Comparison of ENCODE assay signal across 21 mouse cellular contexts in the genomic region with DNA sequence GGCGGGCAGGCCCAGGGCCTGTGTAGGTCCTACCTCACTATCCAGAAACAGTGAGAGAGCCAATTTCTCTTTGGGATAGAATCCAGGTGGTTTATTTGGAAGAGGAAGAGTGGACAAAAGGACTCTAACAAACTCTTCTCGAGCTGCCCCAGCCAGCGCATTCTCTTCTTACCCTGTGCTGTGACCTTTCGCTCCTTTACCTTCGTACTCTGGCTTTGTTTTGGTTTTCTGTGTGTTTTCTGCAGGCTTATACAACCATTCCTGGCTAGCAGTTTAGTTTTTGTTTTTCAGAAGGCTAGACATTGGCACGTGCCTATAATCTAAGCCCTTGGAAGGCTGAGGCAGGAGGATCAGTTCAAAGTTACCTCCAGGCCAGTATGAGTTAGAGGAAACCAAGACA. TPM values are rescaled to one million over a fixed set of nuclear protein-coding genes. Genes with fewer than 3 reads are reported as not detected.
A peak's percentile ranks its signal among the peaks of the same experiment; 100 is the strongest.
DNase-seq lines count a peak whose midpoint lies in the region; ATAC-seq and TF ChIP-seq lines count a peak whose summit lies in the region.
"Had no signal": no experiment of that assay in that cellular context is flagged by ENCODE, and none has a peak within 500 bp of the region (broad histone marks: within the 10 kb centered on the region; RNA-seq: fewer than 3 reads in every experiment).

No protein-coding gene starts in this region.

- H3K36me3 ChIP-seq in kidney, embryonic 14.5 days (ENCODE audit: control insufficient read depth, insufficient read depth, low read length) = no peaks in the 10 kb centered on the region
- H3K36me3 ChIP-seq in kidney, embryonic 15.5 days = no peaks in the 10 kb centered on the region
- no peaks in the 10 kb centered on the region for H3K36me3 ChIP-seq in liver, adult 2 months (ENCODE audit: control insufficient read depth, insufficient read depth, low read length)
- H3K36me3 ChIP-seq in liver, embryonic 12.5 days = no peaks in the 10 kb centered on the region
- H3K36me3 ChIP-seq in forebrain, embryonic 15.5 days = no peaks in the 10 kb centered on the region
- H3K36me3 ChIP-seq: forebrain, embryonic 10.5 days had no signal

- H3K27me3 ChIP-seq in kidney, embryonic 14.5 days (ENCODE audit: control insufficient read depth, insufficient read depth, low read length) = no peaks in the 10 kb centered on the region
- H3K27me3 ChIP-seq in kidney, embryonic 15.5 days = no peaks in the 10 kb centered on the region
- H3K27me3 ChIP-seq in liver, adult 2 months (ENCODE audit: control insufficient read depth, insufficient read depth, low read length) = no peaks in the 10 kb centered on the region
- H3K27me3 ChIP-seq in liver, embryonic 12.5 days (replicated peaks) = peaks cover 9% of the 10 kb centered on the region
- H3K27me3 ChIP-seq in forebrain, embryonic 15.5 days = no peaks in the 10 kb centered on the region
- H3K27me3 ChIP-seq: forebrain, embryonic 13.5 days; hindbrain, embryonic 12.5 days had no signal

- H3K9me3 ChIP-seq in kidney, embryonic 14.5 days (ENCODE audit: control insufficient read depth, low read length) = no peaks in the 10 kb centered on the region
- H3K9me3 ChIP-seq in kidney, embryonic 15.5 days (replicated peaks) = no peaks in the 10 kb centered on the region
- no peaks in the 10 kb centered on the region for H3K9me3 ChIP-seq in liver, embryonic 12.5 days (replicated peaks)
- H3K9me3 ChIP-seq in forebrain, embryonic 15.5 days = no peaks in the 10 kb centered on the region
- H3K9me3 ChIP-seq: forebrain, embryonic 10.5 days; forebrain, embryonic 13.5 days; hindbrain, embryonic 12.5 days had no signal

- no peak for TF ChIP-seq CTCF in liver, adult 2 months (IDR thresholded peaks at IDR 0.05; ENCODE audit: low read depth, low read length)

- no peak for ATAC-seq in kidney, embryonic 14.5 days (ENCODE audit: low FRiP score, low TSS enrichment)
- ATAC-seq in kidney, embryonic 15.5 days (replicated peaks; ENCODE audit: low FRiP score) = no peak
- ATAC-seq in liver, embryonic 12.5 days = no peak
- no peak for ATAC-seq in forebrain, embryonic 15.5 days (replicated peaks)
- ATAC-seq: activated CD4-positive, CD25-positive, alpha-beta regulatory T cell, adult 4 months; forebrain, embryonic 13.5 days; forebrain, postnatal 0 days had no signal

- TF ChIP-seq POLR2A in liver, adult 2 months (IDR thresholded peaks at IDR 0.05; ENCODE audit: extremely low read depth, insufficient read depth, low read length) = no peak

- DNase-seq in kidney, adult 11 months = peak; percentile 28
- peak; percentile 34 to 74 for DNase-seq in kidney, adult 8-10 months
- DNase-seq in liver, adult 2 months (ENCODE audit: extremely low read depth, low read depth, low spot score) = peak; percentile 88
- DNase-seq: adrenal gland, postnatal 10 days; adrenal gland, postnatal 36 days; cerebellum, adult 18-20 months; cerebellum, adult 9-10 months; cerebellum, postnatal 14 days; forebrain, postnatal 0 days; gastrocnemius, adult 2 months; gastrocnemius, postnatal 14 days; heart, adult 11 months had no signal

- H3K4me2 ChIP-seq in kidney, embryonic 14.5 days (replicated peaks; ENCODE audit: low read depth, low read length) = no peak overlapping the region
- H3K4me2 ChIP-seq in kidney, embryonic 15.5 days = no peak overlapping the region
- H3K4me2 ChIP-seq in liver, embryonic 12.5 days = no peak overlapping the region
- H3K4me2 ChIP-seq in forebrain, embryonic 15.5 days (replicated peaks) = no peak overlapping the region
- H3K4me2 ChIP-seq: forebrain, embryonic 13.5 days; heart, embryonic 11.5 days; hindbrain, embryonic 12.5 days had no signal

- no peak overlapping the region for H3K27ac ChIP-seq in kidney, embryonic 14.5 days (ENCODE audit: low read depth, low read length)
- no peak overlapping the region for H3K27ac ChIP-seq in kidney, embryonic 15.5 days
- H3K27ac ChIP-seq in liver, adult 2 months (replicated peaks; ENCODE audit: insufficient read depth, low read depth, low read length) = peak overlapping the region; percentile 74
- H3K27ac ChIP-seq in liver, embryonic 12.5 days = no peak overlapping the region
- H3K27ac ChIP-seq in forebrain, embryonic 15.5 days (replicated peaks) = no peak overlapping the region
- H3K27ac ChIP-seq: forebrain, embryonic 10.5 days; forebrain, embryonic 13.5 days; gastrocnemius, adult 2 months; hindbrain, embryonic 12.5 days had no signal

- H3K79me2 ChIP-seq in liver, adult 2 months (ENCODE audit: control insufficient read depth, insufficient read depth, low read length) = no peaks in the 10 kb centered on the region

- no peak overlapping the region for H3K9ac ChIP-seq in kidney, embryonic 14.5 days (ENCODE audit: low read depth, low read length)
- H3K9ac ChIP-seq in kidney, embryonic 15.5 days = no peak overlapping the region
- peak overlapping the region; percentile 26 for H3K9ac ChIP-seq in liver, adult 2 months (ENCODE audit: low read depth, low read length)
- H3K9ac ChIP-seq in liver, embryonic 12.5 days = no peak overlapping the region
- no peak overlapping the region for H3K9ac ChIP-seq in forebrain, embryonic 15.5 days (replicated peaks)
- H3K9ac ChIP-seq: forebrain, embryonic 13.5 days; forebrain, postnatal 0 days; hindbrain, embryonic 12.5 days had no signal

- WGBS in kidney, embryonic 14.5 days = 86% methylated on average over 6 of the region's 6 CpGs
- WGBS in kidney, embryonic 15.5 days = 83% methylated on average over 6 of the region's 6 CpGs
- 24% methylated on average over 6 of the region's 6 CpGs for WGBS in liver, adult 2 months
- WGBS in liver, embryonic 12.5 days (ENCODE audit: insufficient replicate concordance) = 67% methylated on average over 6 of the region's 6 CpGs
- 82% methylated on average over 6 of the region's 6 CpGs for WGBS in forebrain, embryonic 15.5 days

- no peak overlapping the region for H3K4me3 ChIP-seq in kidney, embryonic 14.5 days (ENCODE audit: low read length)
- no peak overlapping the region for H3K4me3 ChIP-seq in kidney, embryonic 15.5 days (replicated peaks)
- no peak overlapping the region; the same call in 1 of the 2 replicates for H3K4me3 ChIP-seq in liver, adult 2 months (ENCODE audit: insufficient read depth, low read depth, low read length)
- H3K4me3 ChIP-seq in liver, embryonic 12.5 days = no peak overlapping the region
- no peak overlapping the region for H3K4me3 ChIP-seq in forebrain, embryonic 15.5 days
- H3K4me3 ChIP-seq: forebrain, embryonic 10.5 days; forebrain, embryonic 13.5 days; gastrocnemius, adult 2 months; hindbrain, embryonic 12.5 days had no signal

- H3K4me1 ChIP-seq in kidney, embryonic 14.5 days (ENCODE audit: control insufficient read depth, insufficient read depth, low read length) = no peaks in the 10 kb centered on the region
- no peaks in the 10 kb centered on the region for H3K4me1 ChIP-seq in kidney, embryonic 15.5 days
- peaks cover 5% of the 10 kb centered on the region; the same call in 1 of the 2 replicates for H3K4me1 ChIP-seq in liver, adult 2 months (ENCODE audit: control insufficient read depth, insufficient read depth, low read length)
- H3K4me1 ChIP-seq in liver, embryonic 12.5 days = peaks cover 3% of the 10 kb centered on the region; the same call in 1 of the 2 replicates
- no peaks in the 10 kb centered on the region for H3K4me1 ChIP-seq in forebrain, embryonic 15.5 days
- H3K4me1 ChIP-seq: forebrain, embryonic 10.5 days; forebrain, embryonic 13.5 days; hindbrain, embryonic 12.5 days had no signal

RNA-seq across cellular contexts. Expression of gene 1700030J22Rik, which starts 9.2 kb away (rescaled TPM):
- polyA plus RNA-seq in kidney, embryonic 14.5 days (2014; fragmentation: Nextera tagmentation; extraction: Ambion mirVana) = 2.5 and 2.7 TPM in 2 replicates
- 2.4 and 2.5 TPM in 2 replicates for polyA plus RNA-seq in kidney, embryonic 15.5 days (2015; fragmentation: Nextera tagmentation; extraction: Ambion mirVana)
- total RNA-seq in liver, adult 2 months (2014; rRNA removed) = 0.13 and 0.18 TPM in 2 replicates
- polyA plus RNA-seq in liver, adult 2 months (2012; rRNA removed) = 0.15 and 0.20 TPM in 2 replicates
- 0.66 and 0.92 TPM in 2 replicates for polyA plus RNA-seq in liver, embryonic 12.5 days (2016; fragmentation: Nextera tagmentation; extraction: Ambion mirVana)
- 5.1 and 5.9 TPM in 2 replicates for polyA plus RNA-seq in forebrain, embryonic 15.5 days (2015; fragmentation: Nextera tagmentation; extraction: Ambion mirVana)
- polyA plus RNA-seq: activated CD4-positive, CD25-positive, alpha-beta regulatory T cell, adult 4 months had no signal

RNA-seq across cellular contexts. Expression of gene Gcsh, which starts 23.8 kb away (rescaled TPM):
- 182 and 198 TPM in 2 replicates for polyA plus RNA-seq in kidney, embryonic 14.5 days (2014; fragmentation: Nextera tagmentation; extraction: Ambion mirVana)
- 174 and 176 TPM in 2 replicates for polyA plus RNA-seq in kidney, embryonic 15.5 days (2015; fragmentation: Nextera tagmentation; extraction: Ambion mirVana)
- 146 and 161 TPM in 2 replicates for total RNA-seq in liver, adult 2 months (2014; rRNA removed)
- 75.7 and 96.4 TPM in 2 replicates for polyA plus RNA-seq in liver, adult 2 months (2012; rRNA removed)
- polyA plus RNA-seq in liver, embryonic 12.5 days (2016; fragmentation: Nextera tagmentation; extraction: Ambion mirVana) = 86.0 and 93.4 TPM in 2 replicates
- 78.3 and 83.0 TPM in 2 replicates for polyA plus RNA-seq in forebrain, embryonic 15.5 days (2015; fragmentation: Nextera tagmentation; extraction: Ambion mirVana)

RNA-seq across cellular contexts. Expression of gene Atmin, which starts 26.3 kb away (rescaled TPM):
- 8.9 and 13.8 TPM in 2 replicates for polyA plus RNA-seq in kidney, embryonic 14.5 days (2014; fragmentation: Nextera tagmentation; extraction: Ambion mirVana)
- 11.3 and 12.3 TPM in 2 replicates for polyA plus RNA-seq in kidney, embryonic 15.5 days (2015; fragmentation: Nextera tagmentation; extraction: Ambion mirVana)
- total RNA-seq in liver, adult 2 months (2014; rRNA removed) = 2.9 and 3.7 TPM in 2 replicates
- 3.9 and 4.1 TPM in 2 replicates for polyA plus RNA-seq in liver, adult 2 months (2012; rRNA removed)
- polyA plus RNA-seq in liver, embryonic 12.5 days (2016; fragmentation: Nextera tagmentation; extraction: Ambion mirVana) = 7.6 and 8.2 TPM in 2 replicates
- polyA plus RNA-seq in forebrain, embryonic 15.5 days (2015; fragmentation: Nextera tagmentation; extraction: Ambion mirVana) = 16.7 and 17.3 TPM in 2 replicates

RNA-seq across cellular contexts. Expression of gene Cenpn, which starts 48.0 kb away (rescaled TPM):
- 47.1 and 53.0 TPM in 2 replicates for polyA plus RNA-seq in kidney, embryonic 14.5 days (2014; fragmentation: Nextera tagmentation; extraction: Ambion mirVana)
- polyA plus RNA-seq in kidney, embryonic 15.5 days (2015; fragmentation: Nextera tagmentation; extraction: Ambion mirVana) = 42.6 and 45.9 TPM in 2 replicates
- total RNA-seq in liver, adult 2 months (2014; rRNA removed) = 0.74 and 1.3 TPM in 2 replicates
- polyA plus RNA-seq in liver, adult 2 months (2012; rRNA removed) = 0.44 and 0.72 TPM in 2 replicates
- 37.3 and 41.1 TPM in 2 replicates for polyA plus RNA-seq in liver, embryonic 12.5 days (2016; fragmentation: Nextera tagmentation; extraction: Ambion mirVana)
- 17.1 and 17.8 TPM in 2 replicates for polyA plus RNA-seq in forebrain, embryonic 15.5 days (2015; fragmentation: Nextera tagmentation; extraction: Ambion mirVana)

RNA-seq across cellular contexts. Expression of gene Cmc2, which starts 48.3 kb away (rescaled TPM):
- polyA plus RNA-seq in kidney, embryonic 14.5 days (2014; fragmentation: Nextera tagmentation; extraction: Ambion mirVana) = 80.2 and 111 TPM in 2 replicates
- 85.6 and 87.7 TPM in 2 replicates for polyA plus RNA-seq in kidney, embryonic 15.5 days (2015; fragmentation: Nextera tagmentation; extraction: Ambion mirVana)
- total RNA-seq in liver, adult 2 months (2014; rRNA removed) = 9.3 and 10.9 TPM in 2 replicates
- 4.2 and 5.2 TPM in 2 replicates for polyA plus RNA-seq in liver, adult 2 months (2012; rRNA removed)
- 83.5 and 87.1 TPM in 2 replicates for polyA plus RNA-seq in liver, embryonic 12.5 days (2016; fragmentation: Nextera tagmentation; extraction: Ambion mirVana)
- polyA plus RNA-seq in forebrain, embryonic 15.5 days (2015; fragmentation: Nextera tagmentation; extraction: Ambion mirVana) = 40.7 and 41.2 TPM in 2 replicates

Comparison
In these comparisons a context has a peak if more than half of its experiments do, and no peak if none do; other contexts are left out.
1. DNase-seq: peak in every context shown above with its lines; median percentile 88 in liver, adult 2 months; 54 in kidney, adult 8-10 months; 28 in kidney, adult 11 months.